Mouse (Mus musculus) embryonic stem cell, embryonic (primary cell): ENCODE results near the gene Agap3.

Source experiments
- CTCF ChIA-PET, 4 experiments: fragments of 300-600 bp in 2 of 4; fragments of 350-600 bp in 2 of 4; sonication (Branson Sonifier 250); formaldehyde crosslinking; loops; one replicate each; lab custom pipeline; 2022; ENCODE audit warnings: inconsistent platforms in 2 of 4; lab: Charles Lee
- POLR2A ChIA-PET, 4 experiments: fragments of 300-600 bp in 2 of 4; fragments of 350-600 bp in 2 of 4; sonication (Branson Sonifier 250); formaldehyde crosslinking; loops; one replicate each; lab custom pipeline; 2022; ENCODE audit warnings: antibody characterized with exemption in 4 of 4, inconsistent platforms in 1 of 4; lab: Charles Lee

Agap3 gene

GRCm38 (mm10) chr5:24424861-24425411, 27.0 kb upstream of the Agap3 start:
- POLR2A ChIA-PET, result interaction anchor here (0.6 to 4.5 kb wide), 35 partner anchors 8 to 489 kb away, joined by 3 to 34 read pairs (median 4); partner anchors contain the start of genes Fastk (in 3 of the 4), Tmub1 (in 3 of the 4), Agap3 (in 2 of the 4) and Abcb8 (in 1 of the 4)
- CTCF ChIA-PET, result interaction anchor here (0.6 to 3.1 kb wide), 27 partner anchors 9 to 373 kb away, joined by 3 to 34 read pairs (median 6); partner anchors contain the start of genes Abcb8 (in 2 of the 4) and Fastk (in 2 of the 4)

DNA sequence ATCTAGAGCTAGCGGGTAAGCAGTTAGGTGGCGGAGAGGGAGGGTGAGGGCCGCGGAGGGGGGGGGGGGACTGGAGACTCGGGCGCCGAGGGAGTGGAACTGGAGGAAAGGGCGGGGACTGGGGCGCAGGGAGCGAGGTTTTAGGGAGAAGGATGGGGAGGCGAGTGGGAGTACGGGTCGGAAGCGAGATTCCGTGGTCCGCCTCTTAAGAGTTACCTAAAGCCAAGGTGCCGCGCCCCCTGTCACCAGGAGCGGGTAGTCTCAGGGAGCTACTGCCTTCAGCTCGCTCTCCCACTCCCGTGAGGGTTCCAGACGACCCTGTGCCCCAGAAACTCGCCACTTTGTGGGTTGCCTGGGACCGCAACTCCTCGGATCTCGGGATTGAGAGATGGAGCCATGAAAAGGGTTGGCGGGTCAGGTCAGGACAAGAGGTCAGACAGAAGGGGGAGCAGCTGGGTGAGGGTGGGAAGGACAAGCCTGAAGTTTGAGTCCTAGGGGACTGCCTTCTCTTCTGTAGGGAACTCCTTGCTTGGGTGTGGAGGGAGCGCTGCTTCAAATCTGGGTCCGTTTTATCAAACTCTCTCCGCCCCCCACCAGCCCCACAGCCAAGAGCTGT, 26.4 kb upstream of the Agap3 start:
- ChIA-PET POLR2A (interaction anchor here (0.7 to 4.5 kb wide), 32 partner anchors 9 to 488 kb away, joined by 3 to 34 read pairs (median 5); partner anchors contain the start of genes Fastk (in 3 of the 4), Tmub1 (in 3 of the 4), Agap3 (in 2 of the 4) and Abcb8 (in 1 of the 4)), CTCF (interaction anchor here (0.6 to 3.1 kb wide), 29 partner anchors 9 to 374 kb away, joined by 3 to 34 read pairs (median 6); partner anchors contain the start of genes Abcb8 (in 2 of the 4), Fastk (in 2 of the 4) and Asic3 (in 1 of the 4))

DNA sequence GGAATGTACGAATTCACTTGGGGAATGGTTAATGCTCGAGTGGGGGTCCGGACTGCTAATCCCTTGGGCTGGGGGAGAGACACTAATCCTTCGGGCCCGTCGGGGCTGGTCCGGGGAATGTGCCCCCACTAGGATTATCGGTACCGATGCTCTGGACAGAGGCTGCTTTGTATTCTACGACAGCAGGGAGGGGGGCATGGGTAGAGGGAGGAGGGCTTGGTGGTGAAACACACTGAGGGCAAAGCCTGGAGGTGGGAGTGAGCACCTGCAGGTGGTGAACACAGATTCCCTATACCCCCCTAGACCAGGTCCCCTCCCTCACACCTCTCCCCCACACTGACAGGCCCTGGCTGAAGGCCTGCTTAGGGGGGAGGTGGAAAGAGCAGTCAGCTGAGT, 25.9 kb upstream of the Agap3 start:
- ChIA-PET POLR2A (interaction anchor here (0.6 to 4.5 kb wide), 24 partner anchors 9 to 488 kb away, joined by 3 to 34 read pairs (median 7); partner anchors contain the start of genes Fastk (in 3 of the 4), Tmub1 (in 2 of the 4), Abcb8 (in 1 of the 4) and Abcf2 (in 1 of the 4)), CTCF (interaction anchor here (0.6 to 3.1 kb wide), 27 partner anchors 9 to 670 kb away, joined by 3 to 34 read pairs (median 6); partner anchors contain the start of genes Abcb8 (in 2 of the 4), Fastk (in 2 of the 4) and Asic3 (in 1 of the 4))

- ChIA-PET POLR2A (interaction anchor here in 3 of 4 experiments (0.6 to 4.5 kb wide), 10 partner anchors 8 to 259 kb away, joined by 3 to 34 read pairs (median 12); partner anchors contain the start of genes Fastk (in 2 of the 3), Abcb8 (in 1 of the 3), Asic3 (in 1 of the 3) and Tmub1 (in 1 of the 3)), CTCF (interaction anchor here (0.6 to 3.1 kb wide), 17 partner anchors 10 to 671 kb away, joined by 3 to 34 read pairs (median 5); partner anchors contain the start of genes Fastk (in 2 of the 4) and Abcb8 (in 1 of the 4))
These were observed 25.3 kb upstream of the Agap3 start for GRCm38 (mm10) chr5:24426556-24427284.

- POLR2A ChIA-PET, result interaction anchor here (0.7 to 4.5 kb wide), 12 partner anchors 8 to 33 kb away, joined by 3 to 34 read pairs (median 11); partner anchors contain the start of genes Fastk (in 2 of the 4), Abcb8 (in 1 of the 4), Asic3 (in 1 of the 4) and Tmub1 (in 1 of the 4)
- CTCF ChIA-PET, result interaction anchor here (0.6 to 3.1 kb wide), 14 partner anchors 11 to 454 kb away, joined by 3 to 34 read pairs (median 4); partner anchors contain the start of genes Abcb8 (in 1 of the 4) and Fastk (in 1 of the 4)
These were observed 24.7 kb upstream of the Agap3 start for GRCm38 (mm10) chr5:24427285-24427633.

- ChIA-PET CTCF (interaction anchor here (0.6 to 1.9 kb wide), 10 partner anchors 11 to 67 kb away, joined by 3 to 6 read pairs (median 4); partner anchors contain the start of genes Abcb8 (in 1 of the 4) and Fastk (in 1 of the 4)), POLR2A (interaction anchor here in 3 of 4 experiments (0.6 to 4.5 kb wide), 16 partner anchors 10 to 1100 kb away, joined by 3 to 34 read pairs (median 4); partner anchors contain the start of genes Fastk (in 2 of the 3), Abcb8 (in 1 of the 3) and Agap3 (in 1 of the 3))
These were observed 24.0 kb upstream of the Agap3 start for GRCm38 (mm10) chr5:24427981-24428402.

GRCm38 (mm10) chr5:24428596-24428995, 23.4 kb upstream of the Agap3 start:
- POLR2A ChIA-PET, result interaction anchor here in 3 of 4 experiments (0.6 to 4.5 kb wide), 15 partner anchors 11 to 73 kb away, joined by 3 to 34 read pairs (median 4); partner anchors contain the start of genes Fastk (in 2 of the 3), Abcb8 (in 1 of the 3) and Agap3 (in 1 of the 3)
- CTCF ChIA-PET, result interaction anchor here (0.6 to 1.7 kb wide), 9 partner anchors 10 to 53 kb away, joined by 3 to 6 read pairs (median 4); partner anchors contain the start of gene Abcb8 (in 1 of the 4)

GRCm38 (mm10) chr5:24433993-24434392, 18.0 kb upstream of the Agap3 start:
- ChIA-PET CTCF (interaction anchor here in 1 of 4 experiments (0.9 to 2.7 kb wide), 3 partner anchors 8 to 36 kb away, joined by 3 to 11 read pairs (median 8); no protein-coding TSS in a partner anchor), POLR2A (interaction anchor here in 3 of 4 experiments (0.9 to 5.0 kb wide), 10 partner anchors 8 to 18 kb away, joined by 3 to 45 read pairs (median 11); partner anchors contain the start of genes Fastk (in 2 of the 3) and Tmub1 (in 2 of the 3))

DNA sequence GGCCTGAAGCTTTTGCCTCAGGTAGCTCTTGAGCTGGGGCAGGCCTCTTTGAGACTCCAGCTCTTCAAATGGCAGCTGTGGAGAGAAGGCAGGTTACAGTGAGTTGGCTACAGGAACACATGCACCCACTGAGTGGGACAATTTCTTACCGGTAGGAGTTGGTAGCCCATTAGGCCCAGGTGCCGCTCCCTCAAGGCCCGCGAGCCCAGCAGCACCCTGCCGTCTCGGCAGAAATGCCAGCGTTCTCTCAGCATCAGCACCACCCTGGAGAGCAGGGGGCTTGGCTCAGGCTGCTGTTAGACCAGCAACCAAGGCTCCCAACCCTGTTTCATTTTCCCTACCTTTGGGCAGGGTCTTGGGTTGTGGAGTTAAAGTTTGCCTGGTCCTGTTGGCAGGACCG, 10.8 kb upstream of the Agap3 start:
- ChIA-PET CTCF (no interaction called here), POLR2A (interaction anchor here in 2 of 4 experiments (0.9 to 2.1 kb wide), 6 partner anchors 9 to 107 kb away, joined by 3 to 8 read pairs (median 4); partner anchors contain the start of genes Cdk5 (in 2 of the 2) and Slc4a2 (in 2 of the 2))

- CTCF ChIA-PET, result interaction anchor here in 1 of 4 experiments (1.0 to 3.0 kb wide), 2 partner anchors 9 to 26 kb away, joined by 3 to 8 read pairs; no protein-coding TSS in a partner anchor
- POLR2A ChIA-PET, result interaction anchor here in 3 of 4 experiments (0.5 to 4.4 kb wide), 13 partner anchors 8 to 1025 kb away, joined by 3 to 45 read pairs (median 4); partner anchors contain the start of genes Cdk5 (in 2 of the 3), Slc4a2 (in 2 of the 3) and Agap3 (in 1 of the 3)
These were observed 9.9 kb upstream of the Agap3 start for GRCm38 (mm10) chr5:24442029-24442428.

- ChIA-PET CTCF (interaction anchor here in 3 of 4 experiments (0.5 to 3.0 kb wide), 5 partner anchors 11 to 27 kb away, joined by 3 to 9 read pairs (median 3); no protein-coding TSS in a partner anchor), POLR2A (interaction anchor here in 3 of 4 experiments (0.8 to 4.4 kb wide), 14 partner anchors 9 to 207 kb away, joined by 3 to 45 read pairs (median 4); partner anchors contain the start of gene Agap3 (in 1 of the 3))
These were observed 8.8 kb upstream of the Agap3 start for GRCm38 (mm10) chr5:24443204-24443603.

- ChIA-PET POLR2A (interaction anchor here in 3 of 4 experiments (0.6 to 4.4 kb wide), 26 partner anchors 9 to 241 kb away, joined by 3 to 45 read pairs (median 8); partner anchors contain the start of genes Abcf2 (in 1 of the 3), Agap3 (in 1 of the 3), Cdk5 (in 1 of the 3) and Nub1 (in 1 of the 3)), CTCF (interaction anchor here (0.5 to 3.0 kb wide), 12 partner anchors 9 to 49 kb away, joined by 3 to 11 read pairs (median 6); no protein-coding TSS in a partner anchor)
These were observed 8.1 kb upstream of the Agap3 start for GRCm38 (mm10) chr5:24443927-24444326.

DNA sequence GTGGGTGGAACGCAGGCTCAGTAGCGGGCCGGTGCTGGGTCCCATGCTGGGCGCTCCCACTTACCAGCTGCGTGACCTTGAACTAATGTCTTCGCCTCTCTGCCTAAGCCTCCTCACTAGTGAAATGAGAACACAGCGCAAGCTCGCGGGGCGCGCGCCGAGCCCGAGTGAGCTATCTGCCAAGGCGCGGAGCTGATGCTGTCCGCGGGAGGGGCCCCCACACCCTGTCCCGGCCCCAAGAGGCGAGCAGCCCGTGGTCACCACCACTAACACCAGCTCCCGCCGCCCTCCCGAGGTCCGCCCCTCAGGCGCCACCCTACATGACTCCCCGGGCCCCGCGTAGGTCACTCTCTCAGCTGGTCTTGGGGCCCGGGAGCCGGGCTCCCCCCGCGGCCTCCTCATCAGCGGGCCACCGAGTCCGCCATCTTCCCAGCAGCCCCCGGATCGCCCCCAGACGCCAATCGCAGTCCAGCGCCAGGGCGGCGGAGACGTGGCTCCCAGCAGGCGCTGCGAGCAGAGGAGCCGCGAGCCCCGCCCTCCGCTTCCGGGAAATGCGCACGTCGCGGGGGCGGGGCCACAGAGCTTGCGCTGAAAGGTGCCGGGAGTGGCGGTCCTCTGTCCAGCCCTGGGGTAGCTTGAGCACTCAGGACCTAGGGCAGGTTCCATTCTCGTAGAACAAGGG, 7.1 kb upstream of the Agap3 start, which contains the start of gene Fastk:
Gene Fastk (minus strand): TSS at position 542 of the 682 bp plus-strand sequence.
- ChIA-PET CTCF (interaction anchor here (0.5 to 2.4 kb wide), 23 partner anchors 8 to 305 kb away, joined by 3 to 11 read pairs (median 5); partner anchors contain the start of gene Abcb8 (in 2 of the 4)), POLR2A (interaction anchor here in 3 of 4 experiments (0.5 to 4.4 kb wide), 51 partner anchors 8 to 1871 kb away, joined by 3 to 45 read pairs (median 4); partner anchors contain the start of genes Abcb8 (in 2 of the 3), Abcf2 (in 2 of the 3), Cdk5 (in 2 of the 3) and Agap3 (in 1 of the 3))

DNA sequence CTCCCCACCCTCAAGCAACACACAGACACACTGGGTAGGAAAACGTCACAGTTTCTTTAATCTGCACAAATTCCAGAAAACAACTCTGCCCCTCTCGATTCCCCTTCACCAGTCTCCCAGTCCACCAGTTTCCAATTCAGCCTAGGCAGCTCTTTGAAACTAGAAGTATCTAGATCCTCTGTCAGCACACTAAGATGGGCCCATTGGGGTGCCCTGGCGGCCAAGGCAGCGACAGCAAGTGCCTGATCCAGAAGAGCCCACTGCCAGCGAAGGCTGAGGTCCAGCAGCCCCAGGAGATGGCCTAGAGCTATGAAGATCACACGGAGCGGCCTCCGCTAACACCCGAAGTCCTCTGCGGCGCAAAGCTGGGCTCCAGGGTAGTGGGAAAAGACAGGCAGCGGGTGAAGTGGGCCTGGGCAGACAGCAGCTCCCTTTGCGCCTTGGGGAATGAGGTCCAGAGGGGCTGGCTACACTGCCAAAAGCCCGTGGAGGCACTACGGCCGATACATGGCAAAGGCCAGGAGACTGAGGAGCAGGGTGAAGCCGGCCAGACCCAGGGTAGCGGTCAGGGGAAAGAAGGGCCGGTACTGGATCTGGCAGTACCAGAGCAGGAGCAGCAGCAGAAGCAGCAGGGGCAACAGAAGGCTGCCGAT, 6.4 kb upstream of the Agap3 start:
- ChIA-PET CTCF (interaction anchor here (0.5 to 2.4 kb wide), 22 partner anchors 9 to 305 kb away, joined by 3 to 11 read pairs (median 5); partner anchors contain the start of gene Abcb8 (in 2 of the 4)), POLR2A (interaction anchor here in 3 of 4 experiments (0.7 to 4.4 kb wide), 45 partner anchors 8 to 397 kb away, joined by 3 to 45 read pairs (median 5); partner anchors contain the start of genes Abcb8 (in 2 of the 3), Abcf2 (in 2 of the 3), Cdk5 (in 2 of the 3) and Nub1 (in 1 of the 3))
